Mouse (Mus musculus) monocyte, adult 2 months (primary cell): ENCODE results near the gene AC161166.1.

Source experiments
- DNase-seq, 2 experiments: peaks; one replicate each; pipeline ENCODE4 v3.0.0; 2022; ENCODE audit warnings: low spot score in 2 of 2, low read depth in 1 of 2

Gene AC161166.1

GRCm38 (mm10) chr7:24512355-24512754 is at the start of gene AC161166.1:
TSS of gene AC161166.1 (minus strand) at chr7:24512455.
- no peak for DNase-seq

GRCm38 (mm10) chr7:24561450-24561849 is 49.2 kb upstream of the AC161166.1 start:
- no peak for DNase-seq

- DNase-seq, result no peak
These were observed 43.5 kb upstream of the AC161166.1 start for GRCm38 (mm10) chr7:24555786-24556185.

GRCm38 (mm10) chr7:24551985-24552759 is 39.9 kb upstream of the AC161166.1 start:
- no peak for DNase-seq

- DNase-seq, result no peak
These were observed 35.3 kb upstream of the AC161166.1 start for GRCm38 (mm10) chr7:24547534-24548036.

- DNase-seq, result peak; percentile 96 to 97
These were observed 34.6 kb upstream of the AC161166.1 start for GRCm38 (mm10) chr7:24546634-24547389.

GRCm38 (mm10) chr7:24546068-24546614 is 33.9 kb upstream of the AC161166.1 start, which contains the start of the genes Pinlyp and Xrcc1:
TSS of gene Pinlyp (minus strand) at chr7:24546118.
TSS of gene Xrcc1 (plus strand) at chr7:24546289.
- DNase-seq, result no peak

GRCm38 (mm10) chr7:24544506-24544905 is 32.3 kb upstream of the AC161166.1 start:
- DNase-seq, result no peak

- no peak for DNase-seq
These were observed 27.4 kb upstream of the AC161166.1 start for GRCm38 (mm10) chr7:24539686-24540085.

- no peak for DNase-seq
These were observed 26.4 kb upstream of the AC161166.1 start for GRCm38 (mm10) chr7:24538701-24539100.

GRCm38 (mm10) chr7:24538154-24538553 is 25.9 kb upstream of the AC161166.1 start:
- no peak for DNase-seq

GRCm38 (mm10) chr7:24537591-24537990 is 25.3 kb upstream of the AC161166.1 start:
- no peak for DNase-seq

- no peak for DNase-seq
These were observed 24.8 kb upstream of the AC161166.1 start for GRCm38 (mm10) chr7:24537081-24537480.

GRCm38 (mm10) chr7:24534301-24534700 is 22.0 kb upstream of the AC161166.1 start:
- no peak for DNase-seq

- no peak for DNase-seq
These were observed 21.6 kb upstream of the AC161166.1 start for GRCm38 (mm10) chr7:24533806-24534205.

GRCm38 (mm10) chr7:24533031-24533571 is 20.8 kb upstream of the AC161166.1 start:
- DNase-seq, result no peak

GRCm38 (mm10) chr7:24531211-24531971 is 19.1 kb upstream of the AC161166.1 start:
- DNase-seq, result peak in 1 of 2 experiments; percentile 30

- peak; percentile 93 to 96 for DNase-seq
These were observed 18.0 kb upstream of the AC161166.1 start, which contains the start of gene Irgq for GRCm38 (mm10) chr7:24530062-24530931. TSS of gene Irgq (plus strand) at chr7:24530689.

- DNase-seq, result no peak
These were observed 17.3 kb upstream of the AC161166.1 start for GRCm38 (mm10) chr7:24529580-24529979.
